Comparison of ENCODE assay signal across 10 mouse cellular contexts in genomic region chr10:93642897-93643296, GRCm38 (mm10). TPM values are rescaled to one million over a fixed set of nuclear protein-coding genes. Genes with fewer than 3 reads are reported as not detected.
DNase-seq lines count a peak whose midpoint lies in the region; ATAC-seq and TF ChIP-seq lines count a peak whose summit lies in the region.
"Had no signal": no experiment of that assay in that cellular context is flagged by ENCODE, and none has a peak within 500 bp of the region (broad histone marks: within the 10 kb centered on the region; RNA-seq: fewer than 3 reads in every experiment).

No protein-coding gene starts in this region.

- H3K27ac ChIP-seq in liver, embryonic 14.5 days: no peak overlapping the region
- H3K27ac ChIP-seq in liver, embryonic 11.5 days (ENCODE audit: low read depth, low read length): no peak overlapping the region
- H3K27ac ChIP-seq in embryonic facial prominence, embryonic 15.5 days (replicated peaks): no peak overlapping the region
- no peak overlapping the region for H3K27ac ChIP-seq in hindbrain, embryonic 15.5 days (replicated peaks)
- H3K27ac ChIP-seq in neural tube, embryonic 15.5 days (replicated peaks): no peak overlapping the region
- H3K27ac ChIP-seq in kidney, embryonic 16.5 days (ENCODE audit: low read length): no peak overlapping the region

- peaks cover 13 to 15% of the 10 kb centered on the region in 2 experiments for H3K4me1 ChIP-seq in liver, embryonic 14.5 days (replicated peaks; ENCODE audit: control insufficient read depth in 2 of 2, insufficient read depth in 2 of 2, low read length in 1 of 2)
- peaks cover 18% of the 10 kb centered on the region for H3K4me1 ChIP-seq in liver, embryonic 11.5 days (replicated peaks; ENCODE audit: control insufficient read depth, insufficient read depth, low read length)
- H3K4me1 ChIP-seq in embryonic facial prominence, embryonic 15.5 days: peaks cover 20% of the 10 kb centered on the region
- peaks cover 24% of the 10 kb centered on the region for H3K4me1 ChIP-seq in hindbrain, embryonic 15.5 days (replicated peaks)
- H3K4me1 ChIP-seq in neural tube, embryonic 15.5 days: peaks cover 32% of the 10 kb centered on the region
- H3K4me1 ChIP-seq in kidney, embryonic 16.5 days (ENCODE audit: insufficient read depth, low read length): peaks cover 13% of the 10 kb centered on the region

- H3K4me2 ChIP-seq in liver, embryonic 14.5 days (ENCODE audit: low read depth): peak overlapping the region; percentile 93
- no peak overlapping the region for H3K4me2 ChIP-seq in liver, embryonic 11.5 days
- H3K4me2 ChIP-seq in embryonic facial prominence, embryonic 15.5 days (replicated peaks): peak overlapping the region; percentile 99; the same call in 1 of the 2 replicates
- peak overlapping the region; percentile 99 for H3K4me2 ChIP-seq in hindbrain, embryonic 15.5 days
- H3K4me2 ChIP-seq in neural tube, embryonic 15.5 days: peak overlapping the region; percentile 98
- H3K4me2 ChIP-seq in kidney, embryonic 16.5 days (replicated peaks; ENCODE audit: low read depth, low read length): no peak overlapping the region

- TF ChIP-seq EP300 in liver, embryonic 14.5 days (IDR thresholded peaks at IDR 0.05; ENCODE audit: low read depth): no peak

- H3K36me3 ChIP-seq in liver, embryonic 14.5 days (replicated peaks; ENCODE audit: control insufficient read depth, insufficient read depth, low read depth): no peaks in the 10 kb centered on the region
- no peaks in the 10 kb centered on the region for H3K36me3 ChIP-seq in liver, embryonic 11.5 days (ENCODE audit: control insufficient read depth, insufficient read depth, low read length)
- no peaks in the 10 kb centered on the region for H3K36me3 ChIP-seq in embryonic facial prominence, embryonic 15.5 days
- H3K36me3 ChIP-seq in hindbrain, embryonic 15.5 days: no peaks in the 10 kb centered on the region
- H3K36me3 ChIP-seq in neural tube, embryonic 15.5 days: no peaks in the 10 kb centered on the region
- H3K36me3 ChIP-seq in kidney, embryonic 16.5 days (ENCODE audit: insufficient read depth, low read length): no peaks in the 10 kb centered on the region

- no peaks in the 10 kb centered on the region for H3K9me3 ChIP-seq in liver, embryonic 14.5 days (ENCODE audit: control insufficient read depth, low read length)
- no peaks in the 10 kb centered on the region for H3K9me3 ChIP-seq in liver, embryonic 11.5 days (ENCODE audit: control insufficient read depth, low read length)
- no peaks in the 10 kb centered on the region for H3K9me3 ChIP-seq in embryonic facial prominence, embryonic 15.5 days (replicated peaks)
- no peaks in the 10 kb centered on the region for H3K9me3 ChIP-seq in hindbrain, embryonic 15.5 days
- no peaks in the 10 kb centered on the region for H3K9me3 ChIP-seq in neural tube, embryonic 15.5 days (replicated peaks)
- H3K9me3 ChIP-seq in kidney, embryonic 16.5 days (ENCODE audit: low read length): no peaks in the 10 kb centered on the region

- H3K27me3 ChIP-seq in liver, embryonic 14.5 days (ENCODE audit: control insufficient read depth, insufficient read depth, low read length): peaks cover 30% of the 10 kb centered on the region
- H3K27me3 ChIP-seq in liver, embryonic 11.5 days (replicated peaks; ENCODE audit: control insufficient read depth, insufficient read depth, low read length): peaks cover 44% of the 10 kb centered on the region
- H3K27me3 ChIP-seq in embryonic facial prominence, embryonic 15.5 days: peaks cover 11% of the 10 kb centered on the region
- no peaks in the 10 kb centered on the region for H3K27me3 ChIP-seq in hindbrain, embryonic 15.5 days
- 0 out of 2 replicates have a peak, but pooled peaks cover 2% of the 10 kb centered on the region for H3K27me3 ChIP-seq in neural tube, embryonic 15.5 days (replicated peaks)
- peaks cover 46% of the 10 kb centered on the region for H3K27me3 ChIP-seq in kidney, embryonic 16.5 days (ENCODE audit: insufficient read depth, low read length)

- H3K4me3 ChIP-seq in liver, embryonic 14.5 days (ENCODE audit: insufficient read depth in 1 of 2, low read depth in 2 of 2, low read length in 2 of 2): no peak overlapping the region
- no peak overlapping the region for H3K4me3 ChIP-seq in liver, embryonic 11.5 days (ENCODE audit: low read depth, low read length)
- no peak overlapping the region for H3K4me3 ChIP-seq in embryonic facial prominence, embryonic 15.5 days (replicated peaks)
- H3K4me3 ChIP-seq in hindbrain, embryonic 15.5 days: peak overlapping the region; percentile 93; the same call in 1 of the 2 replicates
- H3K4me3 ChIP-seq in neural tube, embryonic 15.5 days (replicated peaks): peak overlapping the region; percentile 80; the same call in 1 of the 2 replicates
- no peak overlapping the region for H3K4me3 ChIP-seq in kidney, embryonic 16.5 days (ENCODE audit: low read length)
- H3K4me3 ChIP-seq: erythroblast, embryonic 14.5 days had no signal

- TF ChIP-seq CTCF in liver, embryonic 14.5 days (IDR thresholded peaks at IDR 0.05; ENCODE audit: low read depth): no peak

- ATAC-seq in liver, embryonic 14.5 days (ENCODE audit: insufficient read depth): no peak
- ATAC-seq in liver, embryonic 11.5 days (replicated peaks; ENCODE audit: low FRiP score): no peak
- ATAC-seq in embryonic facial prominence, embryonic 15.5 days (ENCODE audit: insufficient number of reproducible peaks, low FRiP score, low TSS enrichment, low read depth): no peak
- ATAC-seq in hindbrain, embryonic 15.5 days (ENCODE audit: low FRiP score, low read depth): no peak
- no peak for ATAC-seq in neural tube, embryonic 15.5 days (ENCODE audit: low FRiP score)
- no peak for ATAC-seq in kidney, embryonic 16.5 days (ENCODE audit: low FRiP score, low TSS enrichment)
- ATAC-seq: activated CD4-positive, CD25-positive, alpha-beta regulatory T cell, adult 4 months had no signal

- no peak for DNase-seq in liver, embryonic 14.5 days (ENCODE audit: low read depth in 3 of 3, low spot score in 3 of 3)
- no peak for DNase-seq in liver, embryonic 11.5 days (ENCODE audit: low spot score)
- DNase-seq in layer of hippocampus, adult 9-11 months: no peak
- DNase-seq: kidney, postnatal 10 days had no signal

- WGBS in liver, embryonic 14.5 days (ENCODE audit: insufficient replicate concordance): 37% methylated on average over 8 of the region's 8 CpGs
- 44% methylated on average over 8 of the region's 8 CpGs for WGBS in liver, embryonic 11.5 days
- WGBS in embryonic facial prominence, embryonic 15.5 days: 43% methylated on average over 8 of the region's 8 CpGs
- 38% methylated on average over 8 of the region's 8 CpGs for WGBS in hindbrain, embryonic 15.5 days
- whole genome bisulfite sequencing in neural tube, embryonic 15.5 days: 49% methylated on average over 8 of the region's 8 CpGs
- 56% methylated on average over 8 of the region's 8 CpGs for WGBS in kidney, embryonic 16.5 days

- no peak overlapping the region for H3K9ac ChIP-seq in liver, embryonic 14.5 days (replicated peaks)
- no peak overlapping the region for H3K9ac ChIP-seq in liver, embryonic 11.5 days (ENCODE audit: low read depth, low read length)
- no peak overlapping the region for H3K9ac ChIP-seq in embryonic facial prominence, embryonic 15.5 days
- H3K9ac ChIP-seq in hindbrain, embryonic 15.5 days: no peak overlapping the region
- no peak overlapping the region for H3K9ac ChIP-seq in neural tube, embryonic 15.5 days (replicated peaks)
- no peak overlapping the region for H3K9ac ChIP-seq in kidney, embryonic 16.5 days (replicated peaks; ENCODE audit: low read length)

RNA-seq across cellular contexts. Expression of gene Ntn4, which starts 2.4 kb away (rescaled TPM):
- polyA plus RNA-seq in liver, embryonic 14.5 days (2012; rRNA removed): 0.44 and 0.52 TPM in 2 replicates
- 0.05 and 0.11 TPM in 2 replicates for polyA plus RNA-seq in liver, embryonic 14.5 days (2014; fragmentation: Nextera tagmentation; extraction: Ambion mirVana)
- 0.56 and 0.60 TPM in 2 replicates for polyA plus RNA-seq in liver, embryonic 11.5 days (2014; fragmentation: Nextera tagmentation; extraction: Ambion mirVana)
- 1.1 TPM in 2 replicates for polyA plus RNA-seq in embryonic facial prominence, embryonic 15.5 days (2015; fragmentation: Nextera tagmentation; extraction: Ambion mirVana)
- 0.97 and 1.5 TPM in 2 replicates for polyA plus RNA-seq in hindbrain, embryonic 15.5 days (2015; fragmentation: Nextera tagmentation; extraction: Ambion mirVana)
- polyA plus RNA-seq in neural tube, embryonic 15.5 days (2015; fragmentation: Nextera tagmentation; extraction: Ambion mirVana): 0.43 and 0.59 TPM in 2 replicates
- 0.59 and 1.0 TPM in 2 replicates for polyA plus RNA-seq in kidney, embryonic 16.5 days (2015; fragmentation: Nextera tagmentation; extraction: Ambion mirVana)
- polyA plus RNA-seq: erythroblast, embryonic 14.5 days had no signal

RNA-seq across cellular contexts. Expression of gene Snrpf, which starts 53.4 kb away (rescaled TPM):
- 52.9 and 104 TPM in 2 replicates for polyA plus RNA-seq in liver, embryonic 14.5 days (2012; rRNA removed)
- polyA plus RNA-seq in liver, embryonic 14.5 days (2014; fragmentation: Nextera tagmentation; extraction: Ambion mirVana): 85.5 and 88.1 TPM in 2 replicates
- 179 and 199 TPM in 2 replicates for polyA plus RNA-seq in liver, embryonic 11.5 days (2014; fragmentation: Nextera tagmentation; extraction: Ambion mirVana)
- polyA plus RNA-seq in embryonic facial prominence, embryonic 15.5 days (2015; fragmentation: Nextera tagmentation; extraction: Ambion mirVana): 103 and 107 TPM in 2 replicates
- polyA plus RNA-seq in hindbrain, embryonic 15.5 days (2015; fragmentation: Nextera tagmentation; extraction: Ambion mirVana): 66.0 and 68.2 TPM in 2 replicates
- polyA plus RNA-seq in neural tube, embryonic 15.5 days (2015; fragmentation: Nextera tagmentation; extraction: Ambion mirVana): 58.2 and 71.7 TPM in 2 replicates
- 114 and 128 TPM in 2 replicates for polyA plus RNA-seq in kidney, embryonic 16.5 days (2015; fragmentation: Nextera tagmentation; extraction: Ambion mirVana)

Comparison
In these comparisons a context has a peak if more than half of its experiments do, and no peak if none do; other contexts are left out.
1. H3K4me2 ChIP-seq: peak in liver, embryonic 14.5 days (single experiment), embryonic facial prominence, embryonic 15.5 days (single experiment), hindbrain, embryonic 15.5 days (single experiment) and neural tube, embryonic 15.5 days (single experiment); none in liver, embryonic 11.5 days (single experiment) and kidney, embryonic 16.5 days (single experiment).
2. H3K4me3 ChIP-seq: peak in hindbrain, embryonic 15.5 days (single experiment) and neural tube, embryonic 15.5 days (single experiment); none in liver, embryonic 14.5 days (0 of 2), liver, embryonic 11.5 days (single experiment), embryonic facial prominence, embryonic 15.5 days (single experiment) and kidney, embryonic 16.5 days (single experiment).